Mouse (Mus musculus): ENCODE results near the gene Lrmp.

GRCm38 (mm10) chr6:145135295-145135694 lies 19.8 kb downstream of the Lrmp start:
- TF ChIP-seq POLR2A (IDR thresholded peaks at IDR 0.05; ENCODE audit: insufficient read length, low read depth) (no peak), MYOG (IDR thresholded peaks at IDR 0.05; ENCODE audit: control insufficient read depth in 1 of 3, insufficient read depth in 1 of 3, insufficient read length in 2 of 3, low read depth in 2 of 3) (no peak)
